Comparison of ENCODE assay signal across 20 mouse cellular contexts in genomic region chr1:60642175-60642574, GRCm38 (mm10).
A peak's percentile ranks its signal among the peaks of the same experiment; 100 is the strongest.
DNase-seq lines count a peak whose midpoint lies in the region; ATAC-seq and TF ChIP-seq lines count a peak whose summit lies in the region.
"Had no signal": no experiment of that assay in that cellular context is flagged by ENCODE, and none has a peak within 500 bp of the region (broad histone marks: within the 10 kb centered on the region; RNA-seq: fewer than 3 reads in every experiment).

No protein-coding gene starts in this region.

- H3K27me3 ChIP-seq in heart, postnatal 0 days (ENCODE audit: control insufficient read depth, insufficient read depth, low read length), result no peaks in the 10 kb centered on the region
- no peaks in the 10 kb centered on the region for H3K27me3 ChIP-seq in heart, embryonic 12.5 days (replicated peaks)
- H3K27me3 ChIP-seq: hindbrain, embryonic 15.5 days; Patski had no signal

- H3K4me3 ChIP-seq in heart, postnatal 0 days (ENCODE audit: low read depth, low read length), result no peak overlapping the region
- no peak overlapping the region for H3K4me3 ChIP-seq in heart, embryonic 12.5 days
- H3K4me3 ChIP-seq: hindbrain, embryonic 15.5 days; myocyte had no signal

- DNase-seq in heart, postnatal 0 days (ENCODE audit: low spot score), result peak; percentile 54
- DNase-seq in lung, adult 18-20 months, result peak; percentile 27 to 61
- DNase-seq in lung, postnatal 14 days, result no peak
- DNase-seq in kidney, postnatal 14 days, result peak; percentile 58
- peak; percentile 64 for DNase-seq in lung, postnatal 36 days
- no peak for DNase-seq in adrenal gland, postnatal 10 days
- DNase-seq in cerebellum, adult 11 months, result no peak
- DNase-seq: cerebellum, adult 9-10 months; embryo, embryonic 11 days; gastrocnemius, postnatal 14 days; heart, postnatal 10 days; right cerebral cortex, postnatal 4 days; thymus, postnatal 25 days had no signal

- H3K4me2 ChIP-seq in heart, postnatal 0 days (ENCODE audit: low read depth, low read length), result no peak overlapping the region
- no peak overlapping the region for H3K4me2 ChIP-seq in heart, embryonic 12.5 days
- H3K4me2 ChIP-seq: hindbrain, embryonic 15.5 days had no signal

- no peaks in the 10 kb centered on the region; the same call in none of the 2 replicates for H3K4me1 ChIP-seq in heart, postnatal 0 days (ENCODE audit: control insufficient read depth, insufficient read depth)
- H3K4me1 ChIP-seq in heart, embryonic 12.5 days (replicated peaks), result peaks cover 16% of the 10 kb centered on the region

- H3K27ac ChIP-seq in heart, postnatal 0 days (ENCODE audit: low read depth), result no peak overlapping the region
- H3K27ac ChIP-seq in heart, embryonic 12.5 days (ENCODE audit: poor library complexity, severe bottlenecking), result no peak overlapping the region
- H3K27ac ChIP-seq: hindbrain, embryonic 15.5 days; kidney, postnatal 0 days; macrophage had no signal

- WGBS in heart, postnatal 0 days, result 22% methylated on average over 2 of the region's 2 CpGs
- 23% methylated on average over 2 of the region's 2 CpGs for WGBS in heart, embryonic 12.5 days

- H3K9ac ChIP-seq in heart, postnatal 0 days (replicated peaks; ENCODE audit: low read depth, low read length), result no peak overlapping the region
- H3K9ac ChIP-seq in heart, embryonic 12.5 days, result no peak overlapping the region
- H3K9ac ChIP-seq: hindbrain, embryonic 15.5 days had no signal

- H3K9me3 ChIP-seq in heart, postnatal 0 days (replicated peaks; ENCODE audit: control insufficient read depth, low read length), result no peaks in the 10 kb centered on the region
- no peaks in the 10 kb centered on the region for H3K9me3 ChIP-seq in heart, embryonic 12.5 days (replicated peaks)
- H3K9me3 ChIP-seq: hindbrain, embryonic 15.5 days had no signal

- no peak for TF ChIP-seq CTCF in heart, postnatal 0 days (IDR thresholded peaks at IDR 0.05; ENCODE audit: low read depth)

- TF ChIP-seq EP300 in heart, postnatal 0 days (IDR thresholded peaks at IDR 0.05; ENCODE audit: low read depth), result no peak

- no peaks in the 10 kb centered on the region for H3K36me3 ChIP-seq in heart, postnatal 0 days (replicated peaks; ENCODE audit: control insufficient read depth, insufficient read depth, low read length)
- H3K36me3 ChIP-seq in heart, embryonic 12.5 days, result no peaks in the 10 kb centered on the region
- H3K36me3 ChIP-seq: hindbrain, embryonic 15.5 days had no signal

- peak; percentile 36; the same call in 1 of the 2 replicates for ATAC-seq in heart, postnatal 0 days (ENCODE audit: insufficient read depth, low read depth)
- ATAC-seq in heart, embryonic 12.5 days (ENCODE audit: insufficient number of reproducible peaks, low FRiP score), result no peak
- ATAC-seq: activated CD4-positive, CD25-positive, alpha-beta regulatory T cell, adult 4 months; Patski had no signal

Comparison
In these comparisons a context has a peak if more than half of its experiments do, and no peak if none do; other contexts are left out.
1. DNase-seq: peak in heart, postnatal 0 days (single experiment), lung, adult 18-20 months (2 of 2), kidney, postnatal 14 days (single experiment) and lung, postnatal 36 days (single experiment); none in lung, postnatal 14 days (single experiment), adrenal gland, postnatal 10 days (single experiment) and cerebellum, adult 11 months (single experiment).